7 mouse cellular contexts compared by ENCODE assay signal in genomic region chr17:46327906-46328534, GRCm38 (mm10). TPM values are rescaled to one million over a fixed set of nuclear protein-coding genes. Genes with fewer than 3 reads are reported as not detected.
DNase-seq lines count a peak whose midpoint lies in the region; ATAC-seq lines count a peak whose summit lies in the region.

Abcc10 (minus strand) TSS chr17:46328352.

- peak within 1 kb of the TSS; percentile 63 for H3K27ac ChIP-seq in embryonic facial prominence, embryonic 11.5 days (replicated peaks; ENCODE audit: low read depth, low read length)
- peak within 1 kb of the TSS; percentile 90 for H3K27ac ChIP-seq in limb, embryonic 10.5 days
- H3K27ac ChIP-seq in midbrain, embryonic 13.5 days = peak within 1 kb of the TSS; percentile 93

- peak within 1 kb of the TSS; percentile 57 for H3K4me3 ChIP-seq in embryonic facial prominence, embryonic 11.5 days (ENCODE audit: low read depth, low read length)
- H3K4me3 ChIP-seq in limb, embryonic 10.5 days = peak within 1 kb of the TSS; percentile 83
- peak within 1 kb of the TSS; percentile 70 for H3K4me3 ChIP-seq in midbrain, embryonic 13.5 days (replicated peaks)

- H3K27me3 ChIP-seq in embryonic facial prominence, embryonic 11.5 days (ENCODE audit: control insufficient read depth, insufficient read depth, low read length) = no peaks in the 10 kb centered on the region
- H3K27me3 ChIP-seq in limb, embryonic 10.5 days (ENCODE audit: low read depth, poor library complexity, severe bottlenecking) = no peaks in the 10 kb centered on the region
- no peaks in the 10 kb centered on the region for H3K27me3 ChIP-seq in midbrain, embryonic 13.5 days

- 0% methylated on average over 40 of the region's 40 CpGs for WGBS in embryonic facial prominence, embryonic 11.5 days
- WGBS in limb, embryonic 10.5 days = under 1% methylated on average over 40 of the region's 40 CpGs
- under 1% methylated on average over 40 of the region's 40 CpGs for WGBS in midbrain, embryonic 13.5 days

- DNase-seq in adrenal gland, postnatal 14 days = peak; percentile 98
- peak; percentile 98 for DNase-seq in embryonic facial prominence, embryonic 11.5 days (ENCODE audit: low spot score)
- DNase-seq in kidney, adult 11 months = peak; percentile 95
- peak; percentile 96 for DNase-seq in limb, embryonic 10.5 days (ENCODE audit: low spot score)
- DNase-seq in spleen, adult 12 weeks (ENCODE audit: low spot score) = peak; percentile 86

- no peaks in the 10 kb centered on the region for H3K4me1 ChIP-seq in embryonic facial prominence, embryonic 11.5 days (ENCODE audit: control insufficient read depth, insufficient read depth, low read length)
- H3K4me1 ChIP-seq in limb, embryonic 10.5 days = peaks cover 12% of the 10 kb centered on the region
- H3K4me1 ChIP-seq in midbrain, embryonic 13.5 days (replicated peaks) = peaks cover 15% of the 10 kb centered on the region

- H3K4me2 ChIP-seq in embryonic facial prominence, embryonic 11.5 days (ENCODE audit: low read depth, low read length) = peak within 1 kb of the TSS; percentile 76
- H3K4me2 ChIP-seq in midbrain, embryonic 13.5 days (replicated peaks) = peak within 1 kb of the TSS; percentile 77

- H3K9ac ChIP-seq in embryonic facial prominence, embryonic 11.5 days (replicated peaks; ENCODE audit: low read length) = peak within 1 kb of the TSS; percentile 59
- H3K9ac ChIP-seq in midbrain, embryonic 13.5 days (replicated peaks) = peak within 1 kb of the TSS; percentile 82

- ATAC-seq in embryonic facial prominence, embryonic 11.5 days (replicated peaks; ENCODE audit: insufficient number of reproducible peaks, low FRiP score, low TSS enrichment, low read depth) = peak; percentile 97
- peak; percentile 97 for ATAC-seq in granulocyte monocyte progenitor cell, adult 5-6 weeks (replicated peaks; ENCODE audit: poor library complexity, severe bottlenecking)
- peak; percentile 99 for ATAC-seq in midbrain, embryonic 13.5 days

- H3K36me3 ChIP-seq in embryonic facial prominence, embryonic 11.5 days (replicated peaks; ENCODE audit: control insufficient read depth, insufficient read depth, low read depth, low read length) = no peaks in the 10 kb centered on the region
- H3K36me3 ChIP-seq in limb, embryonic 10.5 days = peaks cover 15% of the 10 kb centered on the region
- peaks cover 16% of the 10 kb centered on the region for H3K36me3 ChIP-seq in midbrain, embryonic 13.5 days

- H3K9me3 ChIP-seq in embryonic facial prominence, embryonic 11.5 days (replicated peaks; ENCODE audit: control insufficient read depth, low read length) = no peaks in the 10 kb centered on the region
- H3K9me3 ChIP-seq in limb, embryonic 10.5 days (replicated peaks) = no peaks in the 10 kb centered on the region
- H3K9me3 ChIP-seq in midbrain, embryonic 13.5 days = no peaks in the 10 kb centered on the region

RNA-seq across cellular contexts. Expression of gene Abcc10, which starts in this region (rescaled TPM):
- 10.1 and 11.5 TPM in 2 replicates for total RNA-seq in adrenal gland, postnatal 14 days (2021)
- polyA plus RNA-seq in embryonic facial prominence, embryonic 11.5 days (2014; fragmentation: Nextera tagmentation; extraction: Ambion mirVana) = 3.2 and 3.6 TPM in 2 replicates
- total RNA-seq in granulocyte monocyte progenitor cell, adult 5-6 weeks (2014; fragmentation: Nextera tagmentation) = 2.1 and 4.1 TPM in 2 replicates
- 0.95 and 1.0 TPM in 2 replicates for total RNA-seq in granulocyte monocyte progenitor cell, adult 5-6 weeks (2017)
- 4.5 and 5.7 TPM in 2 replicates for polyA plus RNA-seq in limb, embryonic 10.5 days (2016; fragmentation: Nextera tagmentation; extraction: Ambion mirVana)
- 9.1 and 9.8 TPM in 2 replicates for polyA plus RNA-seq in midbrain, embryonic 13.5 days (2015; fragmentation: Nextera tagmentation; extraction: Ambion mirVana)

Comparison
In these comparisons a context has a peak if more than half of its experiments do, and no peak if none do; other contexts are left out.
1. Peak in every context shown above with its lines: DNase-seq, ATAC-seq, H3K4me3 ChIP-seq and H3K27ac ChIP-seq.